Mouse (Mus musculus) spleen, adult 18-20 months (tissue): ENCODE measurements around the gene Setdb1.
A peak's percentile ranks its signal among the peaks of the same experiment; 100 is the strongest.

ENCODE experiments used
- DNase-seq, 2 experiments: peaks; one replicate each; pipeline ENCODE4 v3.0.0; 2022; ENCODE audit warnings: mixed read lengths in 2 of 2

Gene Setdb1

GRCm38 (mm10) chr3:95318548-95318947, 38.5 kb downstream of the Setdb1 start:
- DNase-seq = no peak

GRCm38 (mm10) chr3:95317414-95318080, 39.5 kb downstream of the Setdb1 start:
- DNase-seq = peak; percentile 39 to 66

GRCm38 (mm10) chr3:95315844-95316550, 41.0 kb downstream of the Setdb1 start:
- DNase-seq = no peak

GRCm38 (mm10) chr3:95315094-95315843, 41.7 kb downstream of the Setdb1 start:
- DNase-seq = peak; percentile 89 to 91

- DNase-seq = no peak
These were observed 42.4 kb downstream of the Setdb1 start, which contains the start of gene Cers2 for GRCm38 (mm10) chr3:95314486-95315093. Cers2 (plus strand) TSS chr3:95314791.

- DNase-seq = no peak
These were observed 42.9 kb downstream of the Setdb1 start for GRCm38 (mm10) chr3:95314075-95314474.

GRCm38 (mm10) chr3:95313476-95313875, 43.5 kb downstream of the Setdb1 start:
- no peak for DNase-seq

GRCm38 (mm10) chr3:95312623-95313022, 44.4 kb downstream of the Setdb1 start:
- peak in 1 of 2 experiments; percentile 21 for DNase-seq

GRCm38 (mm10) chr3:95310968-95311882, 45.8 kb downstream of the Setdb1 start:
- peak; percentile 34 to 54 for DNase-seq

- no peak for DNase-seq
These were observed 46.5 kb downstream of the Setdb1 start for GRCm38 (mm10) chr3:95310496-95310895.

GRCm38 (mm10) chr3:95307100-95307499, 49.9 kb downstream of the Setdb1 start, which contains the start of gene Anxa9:
Anxa9 (minus strand) TSS chr3:95307176.
- no peak for DNase-seq

- DNase-seq = no peak
These were observed 50.8 kb downstream of the Setdb1 start for GRCm38 (mm10) chr3:95306244-95306643.

GRCm38 (mm10) chr3:95301204-95301796, 55.7 kb downstream of the Setdb1 start:
- DNase-seq = no peak

GRCm38 (mm10) chr3:95298018-95298417, 59.0 kb downstream of the Setdb1 start:
- DNase-seq = no peak

- DNase-seq = peak in 1 of 2 experiments; percentile 55
These were observed 60.9 kb downstream of the Setdb1 start for GRCm38 (mm10) chr3:95296103-95296469.

- DNase-seq = no peak
These were observed 61.5 kb downstream of the Setdb1 start for GRCm38 (mm10) chr3:95295321-95296102.

GRCm38 (mm10) chr3:95294718-95295117, 62.3 kb downstream of the Setdb1 start:
- DNase-seq = no peak

- DNase-seq = no peak
These were observed 62.7 kb downstream of the Setdb1 start for GRCm38 (mm10) chr3:95294316-95294715.

GRCm38 (mm10) chr3:95293537-95293936, 63.5 kb downstream of the Setdb1 start:
- DNase-seq = no peak

- DNase-seq = no peak
These were observed 64.1 kb downstream of the Setdb1 start for GRCm38 (mm10) chr3:95292899-95293298.

- no peak for DNase-seq
These were observed 66.0 kb downstream of the Setdb1 start for GRCm38 (mm10) chr3:95291041-95291440.
